Mouse (Mus musculus) embryonic facial prominence, embryonic 14.5 days (tissue): ENCODE measurements around the gene Rnasel. TPM values are rescaled to one million over a fixed set of nuclear protein-coding genes. Genes with fewer than 3 reads are reported as not detected.
A peak's percentile ranks its signal among the peaks of the same experiment; 100 is the strongest.

ENCODE experiments used
- ATAC-seq: fragments of 200-750 bp; cut with Nextera tagmentation; 2 replicates; pipeline ENCODE4 v1.8.0; 2017; ENCODE audit warnings: low read depth, moderate number of reproducible peaks, moderate TSS enrichment
- DNase-seq: peaks from one replicate; pipeline ENCODE4 v3.0.0-alpha.2; 2015; ENCODE audit warnings: low spot score
- H3K27ac ChIP-seq: fragments of 300-500 bp; sonication (generic); replicated peaks from 2 replicates; pipeline ENCODE4 v1.5.1; 2014; ENCODE audit warnings: low read depth, mild to moderate bottlenecking, low read length, moderate library complexity
- H3K27me3 ChIP-seq: fragments of 300-500 bp; sonication (generic); replicated peaks from 2 replicates; pipeline ENCODE4 v1.6.1; 2014; ENCODE audit warnings: low read length; ENCODE audit not compliant: control insufficient read depth, insufficient read depth
- H3K36me3 ChIP-seq: fragments of 300-500 bp; sonication (generic); 2 replicates; pipeline ENCODE4 v1.6.1; 2014; ENCODE audit warnings: low read length, mixed read lengths; ENCODE audit not compliant: control insufficient read depth, insufficient read depth
- H3K4me1 ChIP-seq: fragments of 300-500 bp; sonication (generic); 2 replicates; pipeline ENCODE4 v1.6.1; 2014; ENCODE audit warnings: antibody characterized with exemption, low read length; ENCODE audit not compliant: control insufficient read depth, insufficient read depth
- H3K4me2 ChIP-seq: fragments of 300-500 bp; sonication (generic); 2 replicates; pipeline ENCODE4 v1.6.1; 2014; ENCODE audit warnings: low read depth, mild to moderate bottlenecking, low read length, moderate library complexity, mixed read lengths
- H3K4me3 ChIP-seq: fragments of 300-500 bp; sonication (generic); 2 replicates; pipeline ENCODE4 v1.5.1; 2014; ENCODE audit warnings: low read depth, mild to moderate bottlenecking, low read length
- H3K9ac ChIP-seq: fragments of 300-500 bp; sonication (generic); 2 replicates; pipeline ENCODE4 v1.6.1; 2014; ENCODE audit warnings: low read depth, mild to moderate bottlenecking, low read length, moderate library complexity, mixed read lengths
- H3K9me3 ChIP-seq: fragments of 300-500 bp; sonication (generic); 2 replicates; pipeline ENCODE4 v1.6.1; 2016; ENCODE audit warnings: low read length; ENCODE audit not compliant: control insufficient read depth
- WGBS: fragments of 180-500 bp; shearing (Covaris S2); extraction: QIAGEN DNeasy Blood & Tissue Kit; methylation state at CpG from one replicate; pipeline ENCODE4 v1.1.7; 2014; 5-methylcytosine and 5-hydroxymethylcytosine counted together
- polyA plus RNA-seq: library from polyadenylated mRNA; unstranded; fragments of >200 nt; fragmentation: Nextera tagmentation; extraction: Ambion mirVana; gene quantifications from 2 replicates; pipeline ENCODE4 v1.2.1, GENCODE M21; 2014

Gene Rnasel
- polyA plus RNA-seq, 1 experiment from 2014 or later: 13.1 TPM

GRCm38 (mm10) chr1:153726636-153727035, 22.6 kb upstream of the Rnasel start:
- Histone ChIP-seq H3K9ac (no peak overlapping the region), H3K4me2 (no peak overlapping the region), H3K27me3 (no peaks in the 10 kb centered on the region), H3K9me3 (no peaks in the 10 kb centered on the region), H3K36me3 (no peaks in the 10 kb centered on the region), H3K27ac (no peak overlapping the region), H3K4me1 (no peaks in the 10 kb centered on the region), H3K4me3 (no peak overlapping the region)
- ATAC-seq: peak; percentile 45; the same call in 1 of the 2 replicates
- no peak for DNase-seq
- WGBS: 81% methylated on average over 16 of the region's 16 CpGs

- H3K4me2 ChIP-seq: no peak overlapping the region
- H3K27me3 ChIP-seq: no peaks in the 10 kb centered on the region
- H3K9me3 ChIP-seq: no peaks in the 10 kb centered on the region
- no peaks in the 10 kb centered on the region for H3K36me3 ChIP-seq
- H3K4me1 ChIP-seq: peaks cover 14% of the 10 kb centered on the region
- no peak overlapping the region for H3K27ac ChIP-seq
- 53% methylated on average over 2 of the region's 2 CpGs for WGBS
- no peak overlapping the region for H3K4me3 ChIP-seq
- H3K9ac ChIP-seq: no peak overlapping the region
- DNase-seq (no peak), ATAC-seq (no peak)
Measured at GRCm38 (mm10) chr1:153729806-153730205, 19.4 kb upstream of the Rnasel start.

- 44% methylated on average over 3 of the region's 3 CpGs for WGBS
- Histone ChIP-seq H3K36me3 (no peaks in the 10 kb centered on the region), H3K27ac (no peak overlapping the region), H3K27me3 (no peaks in the 10 kb centered on the region), H3K4me3 (no peak overlapping the region), H3K4me2 (no peak overlapping the region), H3K4me1 (peaks cover 14% of the 10 kb centered on the region), H3K9me3 (no peaks in the 10 kb centered on the region), H3K9ac (no peak overlapping the region)
- ATAC-seq (no peak; the same call in 1 of the 2 replicates), DNase-seq (no peak)
Measured at GRCm38 (mm10) chr1:153730671-153731070, 18.6 kb upstream of the Rnasel start.

- Histone ChIP-seq H3K4me3 (no peak overlapping the region), H3K36me3 (no peaks in the 10 kb centered on the region), H3K9me3 (no peaks in the 10 kb centered on the region), H3K9ac (no peak overlapping the region), H3K27me3 (no peaks in the 10 kb centered on the region), H3K27ac (no peak overlapping the region), H3K4me2 (no peak overlapping the region), H3K4me1 (peaks cover 18% of the 10 kb centered on the region)
- WGBS: 48% methylated on average over 9 of the region's 9 CpGs
- ATAC-seq (peak; percentile 74), DNase-seq (peak; percentile 82)
Measured at GRCm38 (mm10) chr1:153733181-153733580, 16.0 kb upstream of the Rnasel start.

- H3K4me2 ChIP-seq: no peak overlapping the region
- no peaks in the 10 kb centered on the region for H3K36me3 ChIP-seq
- H3K9ac ChIP-seq: no peak overlapping the region
- ATAC-seq: no peak
- no peak overlapping the region for H3K27ac ChIP-seq
- peaks cover 21% of the 10 kb centered on the region for H3K4me1 ChIP-seq
- DNase-seq: no peak
- WGBS: 71% methylated on average over 4 of the region's 4 CpGs
- H3K27me3 ChIP-seq: no peaks in the 10 kb centered on the region
- H3K9me3 ChIP-seq: no peaks in the 10 kb centered on the region
- H3K4me3 ChIP-seq: no peak overlapping the region
Measured at GRCm38 (mm10) chr1:153734866-153735265, 14.4 kb upstream of the Rnasel start.

GRCm38 (mm10) chr1:153736096-153736495, 13.1 kb upstream of the Rnasel start:
- no peak for DNase-seq

GRCm38 (mm10) chr1:153737101-153738085, 11.8 kb upstream of the Rnasel start:
- Histone ChIP-seq H3K27ac (no peak overlapping the region), H3K27me3 (peaks cover 6% of the 10 kb centered on the region; the same call in 1 of the 2 replicates), H3K4me1 (peaks cover 22% of the 10 kb centered on the region), H3K9me3 (no peaks in the 10 kb centered on the region), H3K36me3 (no peaks in the 10 kb centered on the region), H3K9ac (no peak overlapping the region), H3K4me2 (no peak overlapping the region; the same call in 1 of the 2 replicates), H3K4me3 (no peak overlapping the region)
- WGBS: 32% methylated on average over 9 of the region's 9 CpGs
- ATAC-seq: no peak; the same call in 1 of the 2 replicates
- peak; percentile 76 for DNase-seq

More at GRCm38 (mm10) chr1:153736096-153736495, 13.1 kb upstream of the Rnasel start:
- Histone ChIP-seq H3K27ac (no peak overlapping the region), H3K9me3 (no peaks in the 10 kb centered on the region), H3K9ac (no peak overlapping the region), H3K4me3 (no peak overlapping the region), H3K36me3 (no peaks in the 10 kb centered on the region), H3K4me1 (peaks cover 23% of the 10 kb centered on the region), H3K4me2 (no peak overlapping the region), H3K27me3 (peaks cover 5% of the 10 kb centered on the region; the same call in 1 of the 2 replicates)
- 44% methylated on average over 6 of the region's 6 CpGs for WGBS
- ATAC-seq: no peak

GRCm38 (mm10) chr1:153739437-153740015, 9.7 kb upstream of the Rnasel start:
- ATAC-seq: peak; percentile 3; the same call in 1 of the 2 replicates

More at GRCm38 (mm10) chr1:153739437-153740015, 9.7 kb upstream of the Rnasel start:
- 12% methylated on average over 13 of the region's 13 CpGs for WGBS
- no peak for DNase-seq
- Histone ChIP-seq H3K9ac (peak overlapping the region; percentile 51; the same call in 1 of the 2 replicates), H3K4me2 (peak overlapping the region; percentile 72), H3K4me1 (peaks cover 9% of the 10 kb centered on the region), H3K27me3 (peaks cover 6% of the 10 kb centered on the region; the same call in 1 of the 2 replicates), H3K27ac (no peak overlapping the region), H3K9me3 (no peaks in the 10 kb centered on the region), H3K4me3 (peak overlapping the region; percentile 44), H3K36me3 (peaks cover 5% of the 10 kb centered on the region; the same call in 1 of the 2 replicates)
